Mouse (Mus musculus): Measurements from ENCODE around the gene Nudt13.

The Nudt13 gene

GRCm38 (mm10) chr14:20340149-20340548 is 45.7 kb downstream of the Nudt13 start:
- peak; percentile 58 for DNase-seq (ENCODE audit: low spot score)

GRCm38 (mm10) chr14:20340866-20341265 is 46.4 kb downstream of the Nudt13 start:
- peak; percentile 67 for DNase-seq (ENCODE audit: low spot score)

GRCm38 (mm10) chr14:20345885-20346284 is 51.4 kb downstream of the Nudt13 start:
- DNase-seq (ENCODE audit: low spot score), result no peak

- no peak for DNase-seq (ENCODE audit: low spot score)
Measured at GRCm38 (mm10) chr14:20347441-20347990, 53.0 kb downstream of the Nudt13 start.

GRCm38 (mm10) chr14:20347991-20348541 is 53.6 kb downstream of the Nudt13 start, which contains the start of the genes Ecd and Fam149b:
Ecd (minus strand) TSS chr14:20348121.
Fam149b (plus strand) TSS chr14:20348162.
- peak; percentile 97 for DNase-seq (ENCODE audit: low spot score)

GRCm38 (mm10) chr14:20363230-20363629 is 68.7 kb downstream of the Nudt13 start:
- no peak for DNase-seq (ENCODE audit: low spot score)
